Mouse (Mus musculus) CH12.LX (cell line): ENCODE data around the gene Itpr2. TPM values are rescaled to one million over a fixed set of nuclear protein-coding genes. Genes with fewer than 3 reads are reported as not detected.
A peak's percentile ranks its signal among the peaks of the same experiment; 100 is the strongest.

Source experiments
- DNase-seq: peaks from one replicate; pipeline ENCODE4 v3.0.0-alpha.2; 2013; ENCODE audit errors: extremely low read depth
- H3K27ac ChIP-seq: 2 replicates; pipeline ENCODE4 v1.5.1; 2012; ENCODE audit warnings: low read depth, mild to moderate bottlenecking, control low read depth, moderate library complexity; ENCODE audit not compliant: insufficient read depth
- H3K27me3 ChIP-seq: replicated peaks from 2 replicates; pipeline ENCODE3; 2012; ENCODE audit warnings: inconsistent platforms
- H3K36me3 ChIP-seq, 2 experiments: replicated peaks in 1 of 2; 2 replicates each; pipeline versions ENCODE3 to v1.6.1; 2012; ENCODE audit warnings: inconsistent platforms in 1 of 2, low read length in 1 of 2, mild to moderate bottlenecking in 1 of 2, mixed read lengths in 1 of 2, moderate library complexity in 1 of 2; ENCODE audit not compliant: control insufficient read depth in 1 of 2, insufficient read depth in 1 of 2
- H3K4me1 ChIP-seq, 2 experiments: 2 replicates each; pipeline ENCODE4 v1.6.1; 2012; ENCODE audit warnings: inconsistent platforms in 1 of 2, moderate library complexity in 1 of 2; ENCODE audit not compliant: insufficient read depth in 2 of 2, control insufficient read depth in 1 of 2
- H3K4me2 ChIP-seq: 2 replicates; pipeline ENCODE4 v1.6.1; 2012; ENCODE audit warnings: low read depth, mild to moderate bottlenecking, control low read depth; ENCODE audit not compliant: poor library complexity, insufficient read depth, severe bottlenecking
- H3K4me3 ChIP-seq, 3 experiments: fragments of 150-350 bp in 1 of 3; sonication (generic) in 1 of 3; replicated peaks in 1 of 3; 2 replicates each; pipeline versions ENCODE3 to v1.5.1; 2011 to 2012; ENCODE audit warnings: low read depth in 2 of 3, low read length in 2 of 3, mild to moderate bottlenecking in 2 of 3, moderate library complexity in 2 of 3, control low read depth in 1 of 3, improper control_type of control experiment in 1 of 3, inconsistent platforms in 1 of 3, mixed read lengths in 1 of 3; ENCODE audit not compliant: poor library complexity in 1 of 3
- H3K79me2 ChIP-seq: replicated peaks from 2 replicates; pipeline ENCODE4 v1.6.1; 2012; ENCODE audit warnings: mild to moderate bottlenecking, moderate library complexity; ENCODE audit not compliant: control insufficient read depth, poor library complexity, insufficient read depth, severe bottlenecking; ENCODE audit errors: extremely low read depth
- H3K9ac ChIP-seq: 2 replicates; pipeline ENCODE4 v1.6.1; 2012; ENCODE audit warnings: low read depth, mild to moderate bottlenecking, control low read depth, moderate library complexity; ENCODE audit not compliant: insufficient read depth
- H3K9me3 ChIP-seq: replicated peaks from 2 replicates; pipeline ENCODE3; 2012; ENCODE audit warnings: low read length, inconsistent platforms, mixed read lengths
- BHLHE40 ChIP-seq: IDR thresholded peaks from 2 replicates; pipeline ENCODE4 v1.6.1; 2011; ENCODE audit warnings: mild to moderate bottlenecking, low read depth, low read length, improper control_type of control experiment
- CHD2 ChIP-seq: IDR thresholded peaks from 2 replicates; pipeline ENCODE4 v1.6.1; 2011; ENCODE audit warnings: low read length, improper control_type of control experiment
- CTCF ChIP-seq, 2 experiments: IDR thresholded peaks in 1 of 2; conservative IDR thresholded peaks in 1 of 2; 2 replicates each; pipeline ENCODE4 v1.5.1; 2011 to 2012; ENCODE audit warnings: low read depth in 2 of 2, low read length in 2 of 2, improper control_type of control experiment in 1 of 2, inconsistent platforms in 1 of 2, mild to moderate bottlenecking in 1 of 2, moderate library complexity in 1 of 2
- E2F4 ChIP-seq: IDR thresholded peaks from 2 replicates; pipeline ENCODE4 v1.6.1; 2011; ENCODE audit warnings: low read depth, low read length, improper control_type of control experiment; ENCODE audit not compliant: insufficient replicate concordance
- ELF1 ChIP-seq: IDR thresholded peaks from 2 replicates; pipeline ENCODE4 v1.6.1; 2014; ENCODE audit warnings: low read depth, mild to moderate bottlenecking, inconsistent platforms, low read length, improper control_type of control experiment
- EP300 ChIP-seq: IDR thresholded peaks from 2 replicates; pipeline ENCODE4 v1.6.1; 2011; ENCODE audit warnings: low read length, improper control_type of control experiment
- ETS1 ChIP-seq: conservative IDR thresholded peaks from 2 replicates; pipeline ENCODE4 v1.6.1; 2012; ENCODE audit warnings: low read depth, mild to moderate bottlenecking, inconsistent platforms, low read length, improper control_type of control experiment, moderate library complexity
- HCFC1 ChIP-seq: IDR thresholded peaks from 2 replicates; pipeline ENCODE4 v1.6.1; 2012; ENCODE audit warnings: low read depth, mild to moderate bottlenecking, inconsistent platforms, low read length, improper control_type of control experiment
- IRF4 ChIP-seq: IDR thresholded peaks from 2 replicates; pipeline ENCODE4 v1.6.1; 2014; ENCODE audit warnings: low read depth, mild to moderate bottlenecking, inconsistent platforms, low read length, improper control_type of control experiment
- JUN ChIP-seq: IDR thresholded peaks from 2 replicates; pipeline ENCODE4 v1.6.1; 2011; ENCODE audit warnings: low read depth, mild to moderate bottlenecking, low read length, improper control_type of control experiment, moderate library complexity; ENCODE audit not compliant: insufficient read depth
- JUND ChIP-seq: conservative IDR thresholded peaks from 2 replicates; pipeline ENCODE4 v1.6.1; 2011; ENCODE audit warnings: low read depth, low read length, improper control_type of control experiment
- MAX ChIP-seq: IDR thresholded peaks from 2 replicates; pipeline ENCODE4 v1.6.1; 2011; ENCODE audit warnings: low read length, improper control_type of control experiment
- MAZ ChIP-seq: IDR thresholded peaks from 2 replicates; pipeline ENCODE4 v1.6.1; 2012; ENCODE audit warnings: low read depth, mild to moderate bottlenecking, inconsistent platforms, low read length, improper control_type of control experiment, moderate library complexity
- MXI1 ChIP-seq: IDR thresholded peaks from 2 replicates; pipeline ENCODE4 v1.6.1; 2011; ENCODE audit warnings: mild to moderate bottlenecking, low read depth, low read length, improper control_type of control experiment
- POLR2A ChIP-seq: IDR thresholded peaks from 2 replicates; pipeline ENCODE4 v1.6.1; 2011; ENCODE audit warnings: low read depth, mild to moderate bottlenecking, improper control_type of control experiment, low read length
- POLR2AphosphoS2 ChIP-seq: IDR thresholded peaks from 2 replicates; pipeline ENCODE4 v1.6.1; 2011; ENCODE audit warnings: low read depth, low read length, improper control_type of control experiment
- SIN3A ChIP-seq: IDR thresholded peaks from 2 replicates; pipeline ENCODE4 v1.6.1; 2012; ENCODE audit warnings: low read length, improper control_type of control experiment, inconsistent platforms
- TBP ChIP-seq: conservative IDR thresholded peaks from 2 replicates; pipeline ENCODE4 v1.6.1; 2011; ENCODE audit warnings: low read depth, low read length, improper control_type of control experiment
- UBTF ChIP-seq: IDR thresholded peaks from 2 replicates; pipeline ENCODE4 v1.6.1; 2012; ENCODE audit warnings: low read depth, mild to moderate bottlenecking, inconsistent platforms, low read length, improper control_type of control experiment, moderate library complexity
- USF2 ChIP-seq: conservative IDR thresholded peaks from 2 replicates; pipeline ENCODE4 v1.6.1; 2011; ENCODE audit warnings: low read depth, low read length, improper control_type of control experiment
- ZC3H11A ChIP-seq: IDR thresholded peaks from 2 replicates; pipeline ENCODE4 v1.6.1; 2012; ENCODE audit warnings: low read depth, mild to moderate bottlenecking, inconsistent platforms, low read length, improper control_type of control experiment
- ZMIZ1 ChIP-seq: IDR thresholded peaks from 2 replicates; pipeline ENCODE4 v1.6.1; 2012; ENCODE audit warnings: low read depth, mild to moderate bottlenecking, inconsistent platforms, low read length, improper control_type of control experiment
- dilution Hi-C: fragments of 300-500 bp; cut with MboI; formaldehyde crosslinking; loops from 2 replicates; pipeline ENCODE4 v1.14.3; 2020; ENCODE audit warnings: low sequenced_read_pairs; ENCODE audit not compliant: extremely low pct_unique_long_range_greater_than_20kb, extremely low pct_ligation_motif_present
- in situ Hi-C: fragments of 300-500 bp; cut with MboI; formaldehyde crosslinking; loops from 3 replicates; pipeline ENCODE4 v1.14.3; 2019; ENCODE audit warnings: low sequenced_read_pairs, low pct_ligation_motif_present, low pct_unique_long_range_greater_than_20kb, mixed read lengths
- polyA plus RNA-seq: library from polyadenylated mRNA; unstranded; fragments of >175 nt; gene quantifications from 2 replicates; pipeline ENCODE4 v1.2.1, GENCODE M21; 2012; ENCODE audit warnings: low read depth; ENCODE audit not compliant: insufficient read length
- total RNA-seq, 2 experiments: library from RNA; depleted of rRNA; stranded (reverse); fragments of 300-350 nt in 1 of 2; fragments of >200 nt in 1 of 2; gene quantifications; 2 replicates each; pipeline ENCODE4 v1.2.3; 2012 to 2014

Gene Itpr2
- total and polyA plus RNA-seq, 3 experiments: 3.5 to 8.9 (median 4.4) TPM

- Histone ChIP-seq H3K9me3 (no peaks in the 10 kb centered on the region), H3K27ac (no peak overlapping the region), H3K27me3 (no peaks in the 10 kb centered on the region), H3K4me1 (peaks cover 4 to 12% of the 10 kb centered on the region in 2 experiments), H3K4me2 (no peak overlapping the region), H3K79me2 (no peaks in the 10 kb centered on the region), H3K9ac (no peak overlapping the region), H3K36me3 (peaks cover 0 to 8% of the 10 kb centered on the region in 2 experiments), H3K4me3 (no peak overlapping the region)
- TF ChIP-seq IRF4: no peak; the same call in 1 of the 2 replicates
- no peak for TF ChIP-seq SIN3A
- TF ChIP-seq POLR2AphosphoS2: no peak
- no peak for TF ChIP-seq EP300
- TF ChIP-seq USF2: no peak
- TF ChIP-seq JUND: no peak
- TF ChIP-seq BHLHE40: peak; percentile 56
- TF ChIP-seq MXI1: no peak
- in situ Hi-C loops (no loop called here), dilution Hi-C loops (no loop called here)
- no peak for DNase-seq
Measured at GRCm38 (mm10) chr6:146185532-146185931, 316.5 kb downstream of the Itpr2 start.

GRCm38 (mm10) chr6:146184771-146185170 lies 317.3 kb downstream of the Itpr2 start:
- DNase-seq: no peak
- in situ Hi-C loops: no loop called here
- Histone ChIP-seq H3K9ac (no peak overlapping the region), H3K4me2 (no peak overlapping the region), H3K4me1 (peaks cover 4 to 12% of the 10 kb centered on the region in 2 experiments), H3K79me2 (no peaks in the 10 kb centered on the region), H3K27ac (no peak overlapping the region), H3K4me3 (no peak overlapping the region), H3K36me3 (peaks cover 0 to 8% of the 10 kb centered on the region in 2 experiments), H3K27me3 (no peaks in the 10 kb centered on the region), H3K9me3 (no peaks in the 10 kb centered on the region)
- dilution Hi-C loops: no loop called here
- TF ChIP-seq POLR2A (no peak), JUN (no peak), CHD2 (no peak), ZC3H11A (no peak), MXI1 (no peak)

GRCm38 (mm10) chr6:146174644-146175250 lies 327.3 kb downstream of the Itpr2 start:
- no peak for TF ChIP-seq USF2
- no peak for TF ChIP-seq EP300
- TF ChIP-seq ETS1: no peak
- no peak for TF ChIP-seq ZMIZ1
- TF ChIP-seq MAX: no peak
- TF ChIP-seq JUN: no peak
- TF ChIP-seq ELF1: no peak
- no peak for TF ChIP-seq HCFC1
- no peak for TF ChIP-seq MAZ
- TF ChIP-seq JUND: no peak
- no peak for TF ChIP-seq E2F4
- no peak for TF ChIP-seq UBTF
- no peak for TF ChIP-seq CTCF (conservative IDR thresholded peaks at IDR 0.05 in 1 of 2, IDR thresholded peaks at IDR 0.05 in 1 of 2; ENCODE audit: low read depth in 2 of 2, low read length in 2 of 2)
- no peak for TF ChIP-seq TBP
- H3K4me1 ChIP-seq: peaks cover 0 to 7% of the 10 kb centered on the region in 2 experiments; a peak in 1 of 4 replicates
- H3K36me3 ChIP-seq: peaks cover 0 to 5% of the 10 kb centered on the region in 2 experiments
- no peak overlapping the region for H3K4me2 ChIP-seq
- no peak for DNase-seq
- dilution Hi-C loops: no loop called here
- in situ Hi-C loops: no loop called here
- no peak overlapping the region for H3K27ac ChIP-seq
- H3K4me3 ChIP-seq: no peak overlapping the region
- H3K27me3 ChIP-seq: no peaks in the 10 kb centered on the region
- H3K79me2 ChIP-seq: no peaks in the 10 kb centered on the region
- no peaks in the 10 kb centered on the region for H3K9me3 ChIP-seq
- H3K9ac ChIP-seq: no peak overlapping the region
